Mouse (Mus musculus): ENCODE results near the gene Mtap. TPM values are rescaled to one million over a fixed set of nuclear protein-coding genes. Genes with fewer than 3 reads are reported as not detected.
A peak's percentile ranks its signal among the peaks of the same experiment; 100 is the strongest.

Mtap gene
- total RNA-seq, 2 experiments from 2014 or later: 34.5 to 41.1 TPM

- no peak for ATAC-seq (replicated peaks; ENCODE audit: poor library complexity)
Measured at GRCm38 (mm10) chr4:89136356-89136755, 566 bp upstream of the Mtap start.

DNA sequence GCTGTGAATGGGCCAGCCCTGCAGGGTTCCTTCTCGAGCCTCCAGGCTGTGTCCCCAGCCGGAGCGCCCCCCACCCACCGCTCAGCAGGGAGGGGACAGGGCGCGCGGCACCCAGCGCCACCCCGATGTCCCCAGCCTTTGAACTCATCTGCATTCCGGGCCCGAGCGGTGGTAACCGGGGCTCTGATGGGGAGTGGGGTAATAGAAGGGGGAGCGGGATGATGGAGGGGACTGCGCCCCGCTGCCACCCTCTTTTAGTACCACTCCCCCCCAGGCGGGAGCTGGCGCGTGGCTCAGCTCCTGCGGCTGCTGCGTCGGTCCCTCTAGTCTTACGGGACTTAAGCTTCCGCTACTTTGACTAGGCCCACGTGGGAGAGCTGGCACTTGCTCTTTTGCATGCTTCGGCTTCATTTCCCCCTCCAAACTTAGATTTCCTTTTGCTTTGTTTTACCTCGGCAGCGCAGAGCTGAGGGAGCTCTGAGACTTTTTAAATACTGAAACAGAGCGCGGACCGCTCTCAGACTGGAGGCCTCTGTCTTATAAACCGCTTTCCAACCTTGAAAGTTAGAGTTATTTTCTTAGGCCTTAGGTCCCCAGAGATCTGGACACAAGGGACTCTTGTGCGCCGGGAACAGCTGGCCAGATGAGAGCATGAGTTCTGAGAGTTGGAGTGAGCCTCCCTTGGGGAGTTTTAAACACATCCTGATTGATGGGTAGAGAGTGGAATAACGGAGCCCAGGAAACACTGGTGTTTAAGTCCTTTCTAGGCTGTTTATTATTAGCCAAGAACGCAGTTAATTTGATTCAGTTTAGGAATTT lies 829 bp downstream of the Mtap start:
- peak; percentile 49 for ATAC-seq (replicated peaks; ENCODE audit: poor library complexity)

DNA sequence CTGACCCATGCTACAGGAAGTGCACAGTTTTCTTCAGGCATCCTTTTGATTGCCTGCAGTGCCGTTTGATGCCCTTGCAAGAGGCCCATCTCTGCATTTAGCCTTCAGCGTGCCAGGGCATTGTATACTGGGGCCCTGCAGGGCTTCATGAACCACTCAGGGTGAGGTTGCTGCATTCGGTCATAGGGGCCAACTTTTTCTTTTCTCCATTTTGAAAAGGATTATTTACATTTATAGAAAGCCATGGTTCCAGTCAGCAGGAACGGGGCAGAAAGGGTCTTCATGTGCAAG lies 1.4 kb downstream of the Mtap start:
- ATAC-seq (replicated peaks; ENCODE audit: poor library complexity): no peak

- ATAC-seq (replicated peaks; ENCODE audit: poor library complexity): peak; percentile 54
Measured at GRCm38 (mm10) chr4:89140832-89141231, 3.9 kb downstream of the Mtap start.

DNA sequence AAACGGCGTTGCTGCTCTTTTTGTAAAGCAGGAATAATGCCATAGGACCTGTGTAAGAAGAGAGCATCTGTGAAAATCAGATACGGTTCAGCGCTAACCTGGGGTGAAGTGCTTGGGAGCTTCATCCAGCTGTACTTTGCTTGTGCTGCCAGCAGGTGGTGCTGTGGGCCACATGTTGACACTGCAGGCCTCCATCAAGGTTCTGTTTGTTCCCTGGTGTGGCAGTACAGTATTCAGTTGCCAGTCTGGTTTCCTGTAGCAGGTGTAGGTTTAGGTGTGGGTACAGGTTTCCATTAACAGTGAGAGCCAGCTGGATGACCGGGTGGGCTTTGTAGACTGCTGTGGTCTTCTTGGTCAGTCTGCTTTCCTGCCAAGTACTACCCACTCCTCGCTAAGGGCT lies 8.5 kb downstream of the Mtap start:
- ATAC-seq (replicated peaks; ENCODE audit: poor library complexity): peak; percentile 86

GRCm38 (mm10) chr4:89146291-89146690 lies 9.4 kb downstream of the Mtap start:
- ATAC-seq (replicated peaks; ENCODE audit: poor library complexity): peak; percentile 63

DNA sequence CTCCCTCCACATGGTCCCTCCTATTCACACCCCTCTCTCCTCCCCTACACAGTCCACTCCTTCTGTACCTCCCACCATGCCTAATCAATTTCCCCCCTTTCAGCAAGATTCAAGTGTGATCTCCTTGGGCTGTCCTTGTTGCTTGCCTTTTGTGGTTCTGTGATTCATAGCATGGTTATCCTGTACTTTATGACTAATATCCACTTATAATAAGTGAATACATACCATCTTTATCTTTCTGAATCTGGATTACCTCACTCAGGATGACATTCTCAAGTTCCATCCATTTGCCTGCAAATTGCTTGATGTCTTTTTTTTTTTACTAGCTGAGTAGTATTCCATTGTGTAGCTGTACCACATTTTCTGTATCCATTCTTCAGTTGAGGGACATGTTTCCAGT lies 12.3 kb downstream of the Mtap start:
- no peak for ATAC-seq (replicated peaks; ENCODE audit: poor library complexity)

- ATAC-seq (replicated peaks; ENCODE audit: poor library complexity): no peak
Measured at GRCm38 (mm10) chr4:89161389-89161788, 24.5 kb downstream of the Mtap start.

GRCm38 (mm10) chr4:89162496-89162895 lies 25.6 kb downstream of the Mtap start:
- ATAC-seq (replicated peaks; ENCODE audit: poor library complexity): no peak

GRCm38 (mm10) chr4:89163613-89164012 lies 26.7 kb downstream of the Mtap start:
- no peak for ATAC-seq (replicated peaks; ENCODE audit: poor library complexity)

DNA sequence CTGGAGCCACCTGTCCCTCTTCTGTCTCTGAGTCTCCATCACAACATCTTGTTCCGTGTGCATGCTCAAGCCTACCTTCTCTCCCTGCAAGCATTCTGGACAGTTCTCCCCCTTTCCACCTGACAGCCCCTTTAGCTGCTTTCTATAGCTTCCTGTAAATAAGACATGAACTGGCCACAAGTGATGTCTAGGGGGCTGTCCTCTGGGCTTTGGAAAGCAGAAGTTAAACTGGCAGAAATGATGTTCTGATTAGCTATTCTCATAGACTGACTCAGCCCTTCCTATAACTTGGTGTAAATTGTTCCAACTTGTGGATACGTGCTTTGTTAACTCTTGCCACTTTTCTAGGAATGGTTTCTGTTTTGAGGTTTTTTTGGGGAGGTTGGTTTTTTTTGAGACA lies 27.8 kb downstream of the Mtap start:
- ATAC-seq (replicated peaks; ENCODE audit: poor library complexity): peak; percentile 85

- no peak for ATAC-seq (replicated peaks; ENCODE audit: poor library complexity)
Measured at GRCm38 (mm10) chr4:89168877-89169276, 32.0 kb downstream of the Mtap start.

- no peak for ATAC-seq (replicated peaks; ENCODE audit: poor library complexity)
Measured at GRCm38 (mm10) chr4:89169739-89170138, 32.8 kb downstream of the Mtap start.

GRCm38 (mm10) chr4:89170931-89171330 lies 34.0 kb downstream of the Mtap start:
- ATAC-seq (replicated peaks; ENCODE audit: poor library complexity): no peak

- ATAC-seq (replicated peaks; ENCODE audit: poor library complexity): no peak
Measured at GRCm38 (mm10) chr4:89172873-89173605, 36.1 kb downstream of the Mtap start.

GRCm38 (mm10) chr4:89177514-89178307 lies 40.8 kb downstream of the Mtap start:
- ATAC-seq (replicated peaks; ENCODE audit: poor library complexity): no peak

DNA sequence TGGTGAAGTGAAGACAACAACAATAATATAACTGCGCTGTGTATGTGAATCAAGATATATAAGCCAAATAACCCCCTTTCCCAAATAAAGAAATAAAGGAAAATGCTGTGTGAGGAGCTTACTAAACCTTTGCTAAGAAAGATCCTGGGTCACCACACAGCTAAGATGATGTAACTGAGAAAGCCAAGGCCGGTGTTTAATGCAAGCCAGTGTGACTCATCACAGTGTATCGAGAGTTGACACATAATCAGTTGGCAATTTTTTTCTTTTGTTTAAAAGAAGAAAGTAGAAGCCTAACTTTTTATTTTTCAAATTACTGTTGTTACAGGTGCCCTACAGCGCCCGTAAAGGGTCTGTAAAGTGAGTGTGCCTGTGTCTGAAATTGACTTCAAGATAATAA lies 43.2 kb downstream of the Mtap start:
- ATAC-seq (replicated peaks; ENCODE audit: poor library complexity): no peak

- ATAC-seq (replicated peaks; ENCODE audit: poor library complexity): no peak
Measured at GRCm38 (mm10) chr4:89181656-89182055, 44.7 kb downstream of the Mtap start.

DNA sequence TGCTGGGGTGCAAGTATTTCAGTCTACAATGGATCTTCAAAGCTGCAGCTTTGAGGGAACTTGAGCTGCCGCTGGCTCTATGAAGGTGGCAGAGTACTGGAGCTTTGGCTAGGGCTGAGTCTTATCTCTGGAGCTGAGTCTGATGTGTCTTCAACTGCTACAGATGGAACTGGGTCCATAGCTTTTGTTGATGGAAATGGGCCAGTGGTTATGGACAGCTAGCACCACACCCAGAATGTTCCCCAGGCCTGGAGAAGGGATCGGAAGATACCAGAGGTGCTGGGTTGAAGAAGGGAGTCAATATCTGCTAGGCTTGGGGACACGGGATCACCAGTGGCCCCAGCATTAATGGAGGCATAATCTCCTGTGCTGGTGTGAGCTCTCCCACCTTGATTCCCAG lies 45.6 kb downstream of the Mtap start:
- no peak for ATAC-seq (replicated peaks; ENCODE audit: poor library complexity)

- no peak for ATAC-seq (replicated peaks; ENCODE audit: poor library complexity)
Measured at GRCm38 (mm10) chr4:89195481-89195880, 58.6 kb downstream of the Mtap start.

DNA sequence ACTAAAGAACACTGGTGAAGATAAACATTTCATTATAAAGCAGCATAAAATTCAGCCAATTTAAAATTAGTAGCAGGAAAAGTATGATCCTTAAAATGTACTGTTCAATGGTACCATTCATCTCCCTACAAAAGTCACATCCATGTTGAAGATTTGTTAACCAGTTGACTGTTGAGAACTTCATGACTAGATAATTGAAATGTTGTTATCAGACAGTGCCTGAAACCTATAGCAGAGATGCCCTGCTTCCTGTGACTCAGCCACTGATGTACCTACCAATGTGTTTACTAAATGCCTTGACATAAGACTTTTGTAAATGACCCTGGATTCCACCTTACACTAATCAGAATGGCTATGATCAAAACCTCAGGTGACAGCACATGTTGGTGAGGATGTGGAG lies 60.2 kb downstream of the Mtap start:
- ATAC-seq (replicated peaks; ENCODE audit: poor library complexity): no peak

DNA sequence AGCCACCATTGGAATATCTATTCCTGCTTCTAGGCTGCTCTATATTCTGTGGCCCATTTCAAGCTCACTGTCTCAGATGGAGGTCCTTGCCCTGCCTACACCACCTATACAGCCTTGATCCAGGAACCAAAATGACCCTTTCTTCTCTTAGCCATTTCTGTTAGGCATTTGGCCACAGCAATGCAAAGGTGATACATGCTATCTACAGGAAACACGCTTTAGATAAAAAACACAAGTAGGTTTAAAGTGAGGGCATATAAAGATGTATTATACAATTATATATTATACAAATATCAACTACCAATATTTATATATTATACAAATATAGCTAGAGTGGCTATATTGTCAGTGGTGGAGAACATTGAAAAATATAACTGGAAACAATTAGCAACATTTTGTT lies 63.9 kb downstream of the Mtap start:
- ATAC-seq (replicated peaks; ENCODE audit: poor library complexity): no peak
